Mouse (Mus musculus) liver, embryonic 14.5 days (tissue): ENCODE data around the gene Oxnad1.

Experiments used
- CTCF ChIP-seq: IDR thresholded peaks from 2 replicates; pipeline ENCODE4 v1.5.1; 2016; ENCODE audit warnings: antibody characterized with exemption, low read depth, control low read depth
- EP300 ChIP-seq: IDR thresholded peaks from 2 replicates; pipeline ENCODE4 v1.6.1; 2016; ENCODE audit warnings: antibody characterized with exemption, low read depth

GRCm38 (mm10) chr14:32141723-32142122 lies 56.5 kb downstream of the Oxnad1 start, which contains the start of gene Msmb:
- TF ChIP-seq CTCF = no peak
- TF ChIP-seq EP300 = no peak
